Mouse (Mus musculus): Measurements from ENCODE around the gene Slc27a4.

- TF ChIP-seq GATA1 (IDR thresholded peaks at IDR 0.05; ENCODE audit: low read length) = no peak
- TF ChIP-seq TAL1 (IDR thresholded peaks at IDR 0.05; ENCODE audit: low read length) = no peak
Measured at GRCm38 (mm10) chr2:29803400-29803831, 982 bp downstream of the Slc27a4 start.
